Mouse (Mus musculus) ovary, postnatal 36 days (tissue): ENCODE measurements at regions not wholly inside any gene's neighbourhood (a gene's known extent, or its start where the extent isn't known, plus 50 kb on each side); places are given as distances from the start of the nearest gene placed in this dataset.
A peak's percentile ranks its signal among the peaks of the same experiment; 100 is the strongest.
"Not testable (repeated sequence)": the region's sequence is repeated elsewhere in the genome, so short reads cannot be mapped to it uniquely, and the experiment has no call there.

Source experiments
- DNase-seq: peaks from one replicate; pipeline ENCODE4 v3.0.0; 2022; ENCODE audit warnings: low spot score, mixed read lengths

DNA sequence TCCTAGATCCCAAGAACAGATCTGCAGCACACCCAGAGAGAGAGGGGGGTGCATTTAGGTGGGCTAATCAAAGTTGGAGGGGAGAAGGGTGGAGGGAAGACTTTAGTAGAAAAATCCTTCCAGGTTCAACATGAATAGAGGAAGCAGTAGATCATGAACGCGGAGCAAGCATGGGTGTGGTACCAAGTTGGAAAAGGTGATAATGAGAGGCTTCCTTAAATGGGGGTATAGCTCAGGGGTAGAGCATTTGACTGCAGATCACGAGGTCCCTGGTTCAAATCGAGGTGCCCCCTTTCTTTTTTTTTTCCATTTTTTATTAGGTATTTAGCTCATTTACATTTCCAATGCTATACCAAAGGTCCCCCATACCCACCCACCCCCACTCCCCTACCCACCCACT, 54.0 kb upstream of the Krba1 start:
- not testable (repeated sequence) for DNase-seq

- not testable (repeated sequence) for DNase-seq
Observed at GRCm38 (mm10) chr6:48336964-48337363, 58.4 kb upstream of the Krba1 start.

- no peak for DNase-seq
Observed at GRCm38 (mm10) chr6:48288011-48288410, 107.4 kb upstream of the Krba1 start.

- not testable (repeated sequence) for DNase-seq
Observed at GRCm38 (mm10) chr6:48279646-48280045, 115.7 kb upstream of the Krba1 start.

DNA sequence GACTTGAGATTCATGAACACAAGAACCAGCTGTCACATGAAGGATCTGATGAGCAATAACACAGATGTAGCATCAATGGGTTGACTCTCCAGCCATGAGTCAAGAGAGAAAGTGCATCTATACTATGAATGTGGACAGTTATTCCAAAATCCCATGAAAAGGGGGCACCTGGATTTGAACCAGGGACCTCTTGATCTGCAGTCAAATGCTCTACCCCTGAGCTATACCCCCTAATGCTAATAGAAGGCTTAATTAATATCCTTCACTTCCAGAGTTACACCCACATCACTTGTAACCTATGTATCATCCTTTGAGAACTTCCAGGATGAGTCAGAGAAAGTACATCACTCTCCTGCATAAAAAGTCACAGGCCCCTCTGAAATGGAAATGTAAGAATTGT, 133.8 kb upstream of the Krba1 start:
- not testable (repeated sequence) for DNase-seq

- DNase-seq, result not testable (repeated sequence)
Observed at GRCm38 (mm10) chr6:48252989-48253388, 142.4 kb upstream of the Krba1 start.

DNA sequence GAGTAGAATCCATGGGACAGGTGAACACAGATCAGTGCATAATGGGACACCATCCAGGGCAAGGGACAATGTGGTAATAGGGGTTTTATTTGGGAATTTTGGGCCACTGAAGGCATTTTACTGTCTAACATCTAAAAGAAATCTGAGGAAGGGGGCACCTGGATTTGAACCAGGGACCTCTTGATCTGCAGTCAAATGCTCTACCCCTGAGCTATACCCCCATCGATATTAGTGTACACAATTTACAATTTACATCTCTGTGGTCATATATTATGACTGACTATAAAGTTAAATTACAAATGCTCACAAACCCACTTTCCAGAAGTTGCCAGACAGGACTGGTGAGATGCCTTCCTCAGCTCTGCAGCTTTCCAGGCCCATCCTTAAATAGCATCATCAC, 143.4 kb upstream of the Krba1 start:
- no peak for DNase-seq

GRCm38 (mm10) chr6:48244191-48244590, 151.2 kb upstream of the Krba1 start:
- DNase-seq, result not testable (repeated sequence)

DNA sequence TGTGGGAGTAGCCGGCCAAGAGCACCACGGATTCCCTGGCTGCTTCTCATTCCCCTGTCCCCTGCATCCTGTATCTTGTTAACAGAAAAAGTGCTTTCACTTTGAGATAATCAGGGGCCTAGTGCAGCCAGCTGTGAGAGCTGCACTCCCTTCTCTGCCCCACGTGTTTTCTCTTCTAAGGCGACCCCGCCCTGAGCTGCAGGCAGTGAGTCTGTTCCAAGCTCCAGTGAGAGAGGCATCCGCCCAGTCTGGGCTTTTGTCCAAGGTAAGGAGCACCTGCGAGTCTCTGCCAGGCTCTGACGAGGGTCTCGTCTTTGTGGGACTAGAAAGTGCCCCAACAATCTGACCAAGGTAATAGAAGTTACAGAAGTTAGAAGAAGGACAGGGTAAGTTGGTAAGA, 141.0 kb upstream of the Zfp746 start:
- peak; percentile 49 for DNase-seq

GRCm38 (mm10) chr6:48224206-48224605, 137.8 kb upstream of the Zfp746 start:
- DNase-seq, result no peak

DNA sequence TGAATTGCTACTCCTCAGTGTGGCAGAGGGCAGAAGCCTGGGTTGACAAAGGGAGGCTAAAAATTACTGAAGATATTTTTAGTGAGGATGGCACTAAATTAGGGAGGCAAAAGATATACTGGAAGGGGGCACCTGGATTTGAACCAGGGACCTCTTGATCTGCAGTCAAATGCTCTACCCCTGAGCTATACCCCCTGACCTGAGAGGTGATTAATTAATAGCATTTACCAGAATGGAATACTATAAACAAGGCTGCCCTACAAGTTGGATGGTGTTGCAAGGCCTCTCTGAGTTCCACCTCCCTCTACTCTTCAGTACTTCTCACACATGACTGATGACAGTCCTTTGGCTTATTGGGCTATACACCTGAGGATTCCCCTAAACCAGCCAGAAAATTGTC, 136.6 kb upstream of the Zfp746 start:
- no peak for DNase-seq

DNA sequence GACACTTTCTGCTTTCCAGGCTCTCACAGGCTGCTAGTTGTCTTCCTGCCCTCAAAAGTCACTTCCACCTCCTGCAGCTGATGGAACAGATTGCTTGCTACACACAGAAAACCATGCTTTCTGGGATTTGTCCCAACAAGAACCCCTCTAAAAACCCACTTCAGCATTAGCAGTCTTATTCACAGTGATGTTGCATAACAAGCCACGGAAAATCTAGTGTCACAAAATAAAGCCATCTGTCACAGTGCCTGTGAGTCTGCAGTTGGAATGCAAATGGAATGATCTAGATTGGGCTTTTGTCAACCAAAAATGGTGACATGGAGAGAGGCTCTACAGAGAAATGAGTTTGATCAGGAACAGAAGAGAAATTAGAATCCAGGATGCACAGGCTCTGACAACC, 135.4 kb upstream of the Zfp746 start:
- not testable (repeated sequence) for DNase-seq

- no peak for DNase-seq
Observed at GRCm38 (mm10) chr6:48215212-48215611, 128.8 kb upstream of the Zfp746 start.

DNA sequence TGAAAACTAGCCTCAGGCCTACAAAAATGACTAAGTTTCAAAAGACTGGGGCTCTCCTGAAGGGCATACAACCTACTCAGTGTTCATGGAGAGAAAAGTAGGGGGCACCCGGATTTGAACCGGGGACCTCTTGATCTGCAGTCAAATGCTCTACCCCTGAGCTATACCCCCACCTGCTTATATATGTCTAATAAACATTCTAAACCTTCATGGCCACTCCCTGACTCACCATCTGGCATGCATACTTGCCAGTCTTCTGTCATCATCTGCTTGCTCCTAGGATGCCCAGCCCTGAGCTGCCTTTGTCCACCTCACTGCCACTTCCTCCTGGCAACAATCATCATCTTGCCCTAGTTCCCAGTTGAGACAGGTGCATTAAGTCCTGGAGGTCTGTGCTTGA, 123.3 kb upstream of the Zfp746 start:
- no peak for DNase-seq

- DNase-seq, result no peak
Observed at GRCm38 (mm10) chr6:48209103-48209502, 122.7 kb upstream of the Zfp746 start.

DNA sequence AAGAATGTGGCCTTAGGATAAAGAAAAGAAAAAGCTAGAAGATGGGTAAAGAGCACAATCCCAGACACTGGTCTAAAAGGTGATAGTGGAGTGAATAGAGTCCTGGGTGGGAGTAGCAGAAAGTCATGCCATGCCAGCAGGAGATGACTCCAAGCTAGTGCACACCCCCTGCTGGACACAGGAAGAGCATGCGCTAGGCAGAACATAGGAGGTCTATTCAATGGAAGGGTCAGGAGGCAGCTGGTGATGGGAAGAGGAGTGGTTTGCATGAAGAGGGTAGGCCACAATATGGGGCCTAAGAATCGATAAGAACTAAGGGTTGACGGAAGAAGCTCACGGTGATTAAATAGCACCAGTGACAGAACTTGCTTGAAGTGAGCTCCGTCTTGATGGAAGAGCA, 119.3 kb upstream of the Zfp746 start:
- no peak for DNase-seq

GRCm38 (mm10) chr6:48199951-48200350, 113.6 kb upstream of the Zfp746 start:
- DNase-seq, result peak; percentile 35

DNA sequence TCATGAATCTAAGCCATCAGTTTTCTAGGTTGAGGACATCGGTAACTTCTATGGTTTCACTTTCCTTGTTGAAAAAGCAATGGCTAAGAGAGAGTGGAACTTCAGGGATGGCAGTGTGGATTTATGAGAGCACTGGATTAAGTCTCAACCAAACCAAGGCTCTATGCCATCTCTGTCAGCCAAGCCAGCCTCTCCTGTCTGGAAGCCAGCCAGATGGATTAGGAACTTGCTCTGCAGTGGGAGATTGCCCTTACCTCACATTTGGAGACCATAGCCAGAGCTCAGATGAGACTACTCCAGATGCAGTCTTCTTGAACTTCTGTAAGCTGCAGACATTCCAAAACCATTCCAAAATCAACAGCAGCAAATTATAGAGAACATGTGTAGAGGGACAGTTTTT, 112.4 kb upstream of the Zfp746 start:
- no peak for DNase-seq

DNA sequence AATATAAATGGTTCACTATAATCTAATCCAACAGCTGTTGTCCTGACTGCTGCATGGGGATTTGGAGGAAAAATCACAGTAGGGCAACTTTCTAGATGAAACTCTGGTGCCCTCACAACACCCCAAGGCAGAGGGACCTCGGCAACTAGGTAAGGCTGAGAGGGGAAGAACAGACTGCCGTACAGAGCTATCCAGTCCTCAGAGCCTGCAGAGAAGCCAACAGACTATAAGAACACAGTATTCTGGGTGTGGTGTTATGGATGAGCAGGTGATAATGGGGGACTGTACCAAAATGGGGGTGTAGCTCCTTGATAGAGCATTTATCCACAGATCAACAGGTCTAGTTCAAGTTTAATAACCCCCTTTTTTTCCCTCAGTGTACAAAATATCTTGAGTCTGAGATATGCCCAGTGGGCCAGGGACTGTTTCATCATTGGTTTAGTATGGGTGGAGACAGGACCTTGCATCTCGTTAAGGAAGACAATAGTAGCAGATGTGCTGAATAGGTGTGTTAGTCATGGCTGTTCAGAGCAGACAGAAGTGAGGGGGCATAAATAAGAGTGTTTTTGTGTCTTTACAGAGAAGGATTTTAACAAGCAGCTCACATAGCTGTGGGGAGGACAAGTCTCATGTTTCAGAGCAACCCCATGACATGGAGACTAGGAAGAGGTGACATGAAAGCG, 111.4 kb upstream of the Zfp746 start:
- DNase-seq, result no peak

DNA sequence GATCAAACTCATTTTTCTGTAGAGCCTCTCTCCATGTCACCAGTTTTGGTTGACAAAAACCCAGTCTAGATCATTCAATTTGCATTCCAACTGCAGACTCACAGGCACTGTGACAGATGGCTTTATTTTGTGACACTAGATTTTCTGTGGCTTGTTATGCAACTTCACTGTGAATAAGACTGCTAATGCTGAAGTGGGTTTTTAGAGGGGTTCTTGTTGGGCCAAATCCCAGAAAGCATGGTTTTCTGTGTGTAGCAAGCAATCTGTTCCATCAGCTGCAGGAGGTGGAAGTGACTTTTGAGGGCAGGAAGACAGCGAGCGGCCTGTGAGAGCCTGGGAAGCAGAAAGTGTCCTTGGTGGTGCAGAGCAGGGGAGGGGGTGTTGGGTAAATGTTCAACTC, 102.0 kb upstream of the Zfp746 start:
- DNase-seq, result not testable (repeated sequence)

- DNase-seq, result no peak
Observed at GRCm38 (mm10) chr6:48185311-48185710, 98.9 kb upstream of the Zfp746 start.

- DNase-seq, result no peak
Observed at GRCm38 (mm10) chr6:48178360-48179120, 92.1 kb upstream of the Zfp746 start.

DNA sequence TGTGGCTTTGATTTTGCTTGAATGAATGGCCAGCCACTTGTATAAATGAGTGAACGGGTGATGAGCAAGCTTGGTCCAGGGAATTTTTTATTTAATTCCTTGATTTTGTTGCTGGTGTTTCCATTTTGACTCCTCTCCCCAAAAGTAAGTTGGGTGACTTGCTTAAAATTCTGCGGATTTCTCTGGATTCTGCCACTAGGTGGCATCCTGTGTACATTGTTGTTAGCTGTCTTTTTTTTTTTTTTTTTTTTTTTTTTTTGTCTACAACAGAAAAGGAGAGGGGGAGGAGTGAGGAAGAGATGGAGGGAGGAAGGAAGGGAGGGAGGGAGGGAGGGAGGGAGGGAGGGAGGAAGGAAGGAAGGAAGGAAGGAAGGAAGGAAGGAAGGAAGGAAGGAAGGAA, 91.5 kb upstream of the Zfp746 start:
- DNase-seq, result no peak

- no peak for DNase-seq
Observed at GRCm38 (mm10) chr6:48175234-48175633, 88.8 kb upstream of the Zfp746 start.
